Mouse (Mus musculus) small intestine, adult 2 months (tissue): ENCODE measurements at regions not wholly inside any gene's neighbourhood (a gene's known extent, or its start where the extent isn't known, plus 50 kb on each side); places are given as distances from the start of the nearest gene placed in this dataset.

Source experiments
- H3K27ac ChIP-seq: fragments of 200-500 bp; 2 replicates; pipeline ENCODE4 v1.5.1; 2012; ENCODE audit warnings: low read depth, low read length, control low read depth, inconsistent platforms; ENCODE audit not compliant: insufficient read depth
- H3K27me3 ChIP-seq: fragments of 200-500 bp; 2 replicates; pipeline ENCODE4 v1.6.1; 2012; ENCODE audit warnings: mild to moderate bottlenecking, moderate library complexity, low read length, inconsistent platforms; ENCODE audit not compliant: control insufficient read depth, insufficient read depth
- H3K36me3 ChIP-seq: fragments of 200-500 bp; 2 replicates; pipeline ENCODE4 v1.6.1; 2012; ENCODE audit warnings: mild to moderate bottlenecking, low read length, control low read depth, inconsistent platforms; ENCODE audit not compliant: control insufficient read depth, insufficient read depth
- H3K4me1 ChIP-seq: fragments of 200-500 bp; 2 replicates; pipeline ENCODE4 v1.6.1; 2012; ENCODE audit warnings: low read length, inconsistent platforms, mixed read lengths; ENCODE audit not compliant: control insufficient read depth, insufficient read depth, insufficient read length
- H3K4me3 ChIP-seq: fragments of 200-500 bp; 2 replicates; pipeline ENCODE4 v1.5.1; 2012; ENCODE audit warnings: low read depth, mild to moderate bottlenecking, control low read depth, inconsistent platforms, low read length, moderate library complexity
- CTCF ChIP-seq: fragments of 200-500 bp; IDR thresholded peaks from 2 replicates; pipeline ENCODE4 v1.5.1; 2012; ENCODE audit warnings: low read depth, mild to moderate bottlenecking, control low read depth, inconsistent platforms, low read length, moderate library complexity, mixed read lengths; ENCODE audit not compliant: insufficient replicate concordance, insufficient read length; ENCODE audit errors: extremely low read depth
- POLR2A ChIP-seq: fragments of 200-500 bp; IDR thresholded peaks from 2 replicates; pipeline ENCODE4 v1.6.1; 2012; ENCODE audit warnings: low read depth, mild to moderate bottlenecking, control low read depth, inconsistent platforms, low read length, moderate library complexity
- WGBS: fragments of 180-500 bp; shearing (Covaris S2); methylation state at CpG from one replicate; pipeline ENCODE4 v1.1.7; 2018; 5-methylcytosine and 5-hydroxymethylcytosine counted together

- Histone ChIP-seq H3K27ac (no peak overlapping the region), H3K4me1 (no peaks in the 10 kb centered on the region), H3K4me3 (no peak overlapping the region), H3K36me3 (no peaks in the 10 kb centered on the region), H3K27me3 (no peaks in the 10 kb centered on the region)
- TF ChIP-seq CTCF (no peak), POLR2A (no peak)
Measured at GRCm38 (mm10) chr1:88988011-88988695, 82.1 kb upstream of the Sh3bp4 start.

GRCm38 (mm10) chr1:88994588-88995331 lies 75.5 kb upstream of the Sh3bp4 start:
- H3K4me1 ChIP-seq = no peaks in the 10 kb centered on the region
- H3K27me3 ChIP-seq = no peaks in the 10 kb centered on the region
- H3K27ac ChIP-seq = no peak overlapping the region
- TF ChIP-seq CTCF (no peak), POLR2A (no peak)
- H3K4me3 ChIP-seq = no peak overlapping the region
- no peaks in the 10 kb centered on the region for H3K36me3 ChIP-seq
- 84% methylated on average over 12 of the region's 12 CpGs for WGBS

DNA sequence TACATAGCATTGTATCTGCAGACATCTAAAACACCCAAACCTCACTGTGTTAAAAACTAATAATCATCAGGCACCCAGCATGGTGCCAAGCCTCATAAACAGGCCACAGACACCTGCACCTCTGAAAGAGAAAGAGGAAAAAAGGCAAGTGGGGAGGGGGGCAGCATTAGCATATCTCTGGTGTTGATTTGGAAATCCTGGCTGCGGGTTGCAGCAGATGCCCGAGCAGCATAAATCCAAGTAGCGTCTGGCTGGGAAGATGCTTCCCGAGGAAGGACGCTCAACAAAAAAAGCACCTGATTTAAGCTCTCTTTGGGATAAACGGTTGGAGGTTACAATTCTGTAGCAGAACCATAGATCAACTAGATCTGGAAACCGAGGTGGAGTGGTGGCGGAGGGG lies 74.3 kb upstream of the Sh3bp4 start:
- WGBS = 71% methylated on average over 8 of the region's 8 CpGs
- no peak overlapping the region for H3K27ac ChIP-seq
- H3K27me3 ChIP-seq = no peaks in the 10 kb centered on the region
- TF ChIP-seq CTCF = no peak
- no peak for TF ChIP-seq POLR2A
- no peaks in the 10 kb centered on the region for H3K36me3 ChIP-seq
- H3K4me1 ChIP-seq = no peaks in the 10 kb centered on the region
- no peak overlapping the region for H3K4me3 ChIP-seq

- Histone ChIP-seq H3K4me1 (no peaks in the 10 kb centered on the region), H3K36me3 (no peaks in the 10 kb centered on the region), H3K27ac (no peak overlapping the region), H3K27me3 (no peaks in the 10 kb centered on the region), H3K4me3 (no peak overlapping the region)
- WGBS = 90% methylated on average over 7 of the region's 7 CpGs
- TF ChIP-seq CTCF (no peak), POLR2A (no peak)
Measured at GRCm38 (mm10) chr1:88996657-88997056, 73.6 kb upstream of the Sh3bp4 start.

DNA sequence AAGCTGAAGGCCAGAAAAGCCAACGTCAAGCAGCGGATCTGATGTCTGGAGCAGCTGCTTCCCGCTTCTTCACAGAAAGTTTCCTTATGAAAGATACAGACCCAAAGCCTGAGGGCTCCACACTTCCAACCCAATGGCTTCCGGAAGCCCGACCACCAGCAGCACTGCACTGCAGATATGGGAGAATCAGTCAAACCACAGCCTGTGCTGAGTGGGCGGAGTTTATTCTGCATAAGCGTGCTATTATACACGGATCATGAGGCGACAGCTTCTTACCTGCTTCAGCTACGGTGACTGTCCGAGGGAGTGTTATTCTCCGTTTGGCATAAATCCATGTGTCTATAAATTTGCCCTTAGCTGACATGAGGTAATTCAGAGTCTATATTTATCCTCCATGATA lies 72.4 kb upstream of the Sh3bp4 start:
- no peak for TF ChIP-seq CTCF
- no peak for TF ChIP-seq POLR2A
- Histone ChIP-seq H3K36me3 (no peaks in the 10 kb centered on the region), H3K27me3 (no peaks in the 10 kb centered on the region), H3K4me1 (no peaks in the 10 kb centered on the region), H3K27ac (no peak overlapping the region), H3K4me3 (no peak overlapping the region)
- WGBS = 85% methylated on average over 12 of the region's 12 CpGs

- no peaks in the 10 kb centered on the region for H3K27me3 ChIP-seq
- 83% methylated on average over 3 of the region's 3 CpGs for WGBS
- H3K4me1 ChIP-seq = no peaks in the 10 kb centered on the region
- H3K27ac ChIP-seq = no peak overlapping the region
- TF ChIP-seq CTCF (no peak), POLR2A (no peak)
- no peak overlapping the region for H3K4me3 ChIP-seq
- H3K36me3 ChIP-seq = no peaks in the 10 kb centered on the region
Measured at GRCm38 (mm10) chr1:89002326-89002725, 67.9 kb upstream of the Sh3bp4 start.

DNA sequence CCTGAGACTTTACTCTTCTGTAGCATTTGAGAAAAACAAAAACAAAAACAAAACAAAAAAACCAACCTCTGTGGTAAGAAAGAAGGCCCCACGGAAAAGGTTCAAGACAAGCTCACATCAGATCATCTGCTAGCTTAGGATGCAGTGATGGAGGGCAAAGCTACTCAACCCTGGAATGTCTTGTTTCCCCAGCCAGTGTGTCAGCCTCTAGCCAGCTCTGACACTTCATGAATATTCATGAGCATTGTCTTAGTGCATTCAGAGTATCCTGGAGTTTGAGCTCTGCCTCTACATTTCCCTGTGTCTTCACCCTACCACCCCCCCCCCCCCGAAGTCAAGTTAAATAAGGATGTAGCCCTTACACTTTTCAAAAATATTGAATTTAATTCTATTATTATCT lies 66.5 kb upstream of the Sh3bp4 start:
- H3K36me3 ChIP-seq = no peaks in the 10 kb centered on the region
- no peak for TF ChIP-seq POLR2A
- no peak for TF ChIP-seq CTCF
- no peaks in the 10 kb centered on the region for H3K4me1 ChIP-seq
- no peaks in the 10 kb centered on the region for H3K27me3 ChIP-seq
- H3K4me3 ChIP-seq = no peak overlapping the region
- no peak overlapping the region for H3K27ac ChIP-seq
- 93% methylated on average over 2 of the region's 2 CpGs for WGBS
